Mouse (Mus musculus): Measurements from ENCODE around the gene Slc37a1. TPM values are rescaled to one million over a fixed set of nuclear protein-coding genes. Genes with fewer than 3 reads are reported as not detected.

Gene Slc37a1
- polyA plus RNA-seq (2014; fragmentation: Illumina TruSeq; extraction: RNeasy Lipid Tissue Mini Kit (QIAGEN cat#74804); ENCODE audit: low read depth, low replicate concordance): 13.0 TPM

DNA sequence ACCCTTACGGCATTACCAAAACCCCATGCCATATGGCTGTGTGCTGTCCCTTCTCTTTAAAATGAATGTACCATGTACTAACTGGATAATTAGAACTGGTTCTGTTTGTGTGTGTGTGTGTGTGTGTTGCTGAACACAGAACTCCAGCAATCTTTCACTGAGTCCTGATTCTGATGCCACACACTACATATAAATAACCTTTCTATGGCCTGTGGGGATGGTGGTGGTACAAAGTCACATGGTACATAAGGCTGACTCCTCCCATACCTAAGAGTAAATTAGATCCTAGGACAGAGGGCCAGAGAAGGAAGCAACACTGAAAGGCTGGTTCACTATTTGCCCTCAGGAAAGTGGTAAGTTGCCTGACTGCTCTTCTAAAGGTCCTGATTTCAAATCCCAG is at the start of gene Slc37a1:
TSS of gene Slc37a1 (plus strand) at position 301 of the 400 bp plus-strand sequence.

DNA sequence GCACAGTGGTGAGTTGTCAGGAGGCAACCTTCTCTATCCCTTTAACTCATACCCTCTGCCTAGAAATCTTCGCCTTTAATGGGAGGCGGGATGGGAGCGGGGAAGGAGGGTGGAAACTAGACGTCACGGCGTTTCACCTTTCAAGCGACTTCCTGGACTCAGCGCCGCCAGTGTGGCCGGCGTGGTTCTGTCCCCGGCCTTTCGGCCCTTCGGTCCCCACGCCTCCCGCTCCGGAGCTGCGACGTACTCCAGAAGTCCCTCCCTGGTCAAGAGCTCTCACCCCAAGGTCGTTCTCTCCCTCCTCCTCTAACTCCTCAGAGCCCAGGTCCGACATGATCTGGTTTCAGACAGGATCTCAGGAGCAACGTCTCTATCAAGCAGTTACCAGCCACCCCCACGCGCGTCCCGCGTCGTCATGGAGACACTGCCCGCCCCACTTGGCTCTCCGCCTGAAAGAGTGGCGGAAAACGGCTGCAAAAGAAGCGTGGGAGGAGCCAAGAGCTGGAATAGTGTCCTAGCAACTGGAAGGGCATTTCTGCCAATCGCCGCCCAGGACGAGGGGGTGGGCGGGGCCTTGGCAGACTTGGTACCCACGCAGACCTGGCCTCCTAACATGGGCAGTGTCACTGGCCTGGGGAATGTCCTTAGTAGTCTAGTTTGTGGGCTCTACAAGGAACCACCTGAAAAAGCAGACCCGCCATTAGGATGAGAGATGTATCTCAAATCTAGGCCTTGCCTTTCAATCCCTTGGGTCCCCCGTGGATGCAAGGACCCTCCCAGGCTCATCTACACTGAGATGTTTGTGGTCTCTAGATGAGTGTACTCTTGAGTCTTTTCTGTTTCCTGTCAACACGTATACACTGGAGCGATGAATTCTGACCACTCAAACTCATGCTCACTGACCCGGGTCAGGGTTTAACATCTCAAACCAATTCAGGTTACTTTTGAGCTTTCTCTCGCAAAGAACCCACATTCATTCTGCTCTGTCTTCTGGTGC is 9.4 kb upstream of the Slc37a1 start, which contains the start of gene Rsph1:
TSS of gene Rsph1 (minus strand) at position 462 of the 997 bp plus-strand sequence.

DNA sequence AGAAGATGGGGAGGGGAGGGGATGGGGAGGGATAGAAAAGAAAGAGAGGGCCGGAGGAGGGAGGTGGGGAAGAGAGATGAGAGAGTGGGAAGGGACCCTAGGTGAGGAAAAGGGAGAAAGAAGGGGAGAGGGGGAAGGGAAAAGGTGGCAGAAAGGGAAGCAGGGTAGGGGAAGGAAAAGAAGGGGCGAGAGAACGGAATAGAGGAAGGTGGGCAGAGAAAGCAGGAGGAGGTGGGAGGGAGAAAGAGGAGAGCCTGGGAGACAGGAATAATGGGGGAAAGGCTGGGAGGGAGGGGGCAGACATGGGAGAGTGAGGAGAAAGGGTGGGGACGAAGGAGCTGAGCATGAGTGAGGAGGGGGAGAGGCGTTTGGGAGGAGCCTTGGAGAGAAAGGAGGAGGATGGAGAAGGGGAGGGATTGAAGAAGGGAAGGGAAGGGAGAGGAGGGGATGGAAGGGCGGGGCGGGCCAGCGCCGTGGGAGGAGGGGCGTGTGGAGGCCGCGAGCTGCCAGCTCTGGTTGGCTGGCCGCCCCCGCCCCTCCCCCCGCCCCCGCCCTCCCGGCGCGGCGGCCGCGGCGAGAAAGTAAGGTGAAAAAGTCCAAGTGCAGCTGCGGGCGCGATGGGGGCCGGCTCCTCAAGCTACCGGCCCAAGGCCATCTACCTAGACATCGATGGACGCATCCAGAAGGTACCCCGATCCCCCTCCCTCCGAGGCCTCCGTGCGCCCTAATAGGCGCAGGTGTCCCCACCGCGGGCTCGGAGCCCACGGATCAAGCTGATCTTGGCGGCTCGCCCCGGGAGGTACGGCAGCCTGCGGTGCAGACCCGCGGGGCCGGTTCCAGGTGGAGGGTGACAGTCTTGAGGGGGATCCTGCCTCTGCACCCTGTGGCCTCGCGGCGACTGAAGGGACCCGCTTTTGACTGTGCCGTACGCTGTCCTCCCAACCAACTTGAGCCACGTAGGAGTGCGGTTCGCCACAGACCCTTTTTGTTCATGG is 99.4 kb downstream of the Slc37a1 start, which contains the start of gene Pde9a:
TSS of gene Pde9a (plus strand) at position 540 of the 995 bp plus-strand sequence.

Other genes with a start within 250 kb of the Slc37a1 start
- 2.3 TPM for gene Abcg1, start 229.1 kb upstream of the Slc37a1 start, polyA plus RNA-seq (2014; fragmentation: Illumina TruSeq; extraction: RNeasy Lipid Tissue Mini Kit (QIAGEN cat#74804); ENCODE audit: low read depth, low replicate concordance)
- gene Tff3, start 157.1 kb upstream of the Slc37a1 start, polyA plus RNA-seq (2014; fragmentation: Illumina TruSeq; extraction: RNeasy Lipid Tissue Mini Kit (QIAGEN cat#74804); ENCODE audit: low read depth, low replicate concordance): 15.1 TPM
- not detected for gene Tff2, start 142.5 kb upstream of the Slc37a1 start, polyA plus RNA-seq (2014; fragmentation: Illumina TruSeq; extraction: RNeasy Lipid Tissue Mini Kit (QIAGEN cat#74804); ENCODE audit: low read depth, low replicate concordance)
- gene Tff1, start 121.5 kb upstream of the Slc37a1 start, polyA plus RNA-seq (2014; fragmentation: Illumina TruSeq; extraction: RNeasy Lipid Tissue Mini Kit (QIAGEN cat#74804); ENCODE audit: low read depth, low replicate concordance): not detected
- gene Tmprss3, start 87.8 kb upstream of the Slc37a1 start, polyA plus RNA-seq (2014; fragmentation: Illumina TruSeq; extraction: RNeasy Lipid Tissue Mini Kit (QIAGEN cat#74804); ENCODE audit: low read depth, low replicate concordance): not detected
- not detected for gene Ubash3a, start 78.9 kb upstream of the Slc37a1 start, polyA plus RNA-seq (2014; fragmentation: Illumina TruSeq; extraction: RNeasy Lipid Tissue Mini Kit (QIAGEN cat#74804); ENCODE audit: low read depth, low replicate concordance)
- gene Rsph1, start 9.4 kb upstream of the Slc37a1 start, polyA plus RNA-seq (2014; fragmentation: Illumina TruSeq; extraction: RNeasy Lipid Tissue Mini Kit (QIAGEN cat#74804); ENCODE audit: low read depth, low replicate concordance): 1.3 TPM
- 52.2 TPM for gene Pde9a, start 99.4 kb downstream of the Slc37a1 start, polyA plus RNA-seq (2014; fragmentation: Illumina TruSeq; extraction: RNeasy Lipid Tissue Mini Kit (QIAGEN cat#74804); ENCODE audit: low read depth, low replicate concordance)
- 3.8 TPM for gene Wdr4, start 233.2 kb downstream of the Slc37a1 start, polyA plus RNA-seq (2014; fragmentation: Illumina TruSeq; extraction: RNeasy Lipid Tissue Mini Kit (QIAGEN cat#74804); ENCODE audit: low read depth, low replicate concordance)
- gene Ndufv3, start 233.3 kb downstream of the Slc37a1 start, polyA plus RNA-seq (2014; fragmentation: Illumina TruSeq; extraction: RNeasy Lipid Tissue Mini Kit (QIAGEN cat#74804); ENCODE audit: low read depth, low replicate concordance): 44.7 TPM